Mouse (Mus musculus): Measurements from ENCODE around the gene Aqp1. TPM values are rescaled to one million over a fixed set of nuclear protein-coding genes. Genes with fewer than 3 reads are reported as not detected.

Gene Aqp1
- total and polyA plus RNA-seq, 3 experiments: 50.3 TPM; not detected in 2

DNA sequence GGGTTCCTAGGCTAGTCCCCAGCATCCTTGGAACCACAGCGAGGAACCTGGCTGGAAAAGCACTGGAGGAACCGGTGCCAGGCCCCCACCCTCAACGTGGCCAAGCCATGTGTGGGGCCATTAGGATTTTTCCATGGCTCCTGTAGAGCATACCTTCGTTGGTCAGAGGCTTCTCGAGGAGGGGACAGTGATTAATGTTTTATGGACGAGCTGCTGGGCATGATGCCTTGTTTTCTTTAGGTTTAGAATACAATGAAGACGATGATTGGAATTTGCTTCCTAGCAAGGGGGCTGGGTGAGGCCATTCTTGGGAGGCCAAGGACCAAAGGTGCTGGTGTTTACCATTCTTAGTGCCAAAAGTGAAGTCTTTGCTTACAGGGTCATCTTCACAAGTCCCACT, 15.5 kb downstream of the Aqp1 start:
- Histone ChIP-seq H3K9me3 (replicated peaks) (no peaks in the 10 kb centered on the region), H3K4me1 (ENCODE audit: insufficient read depth, low read depth, low read length) (no peaks in the 10 kb centered on the region), H3K36me3 (replicated peaks) (no peaks in the 10 kb centered on the region), H3K27me3 (ENCODE audit: insufficient read depth, low read length) (no peaks in the 10 kb centered on the region; the same call in 1 of the 2 replicates), H3K4me3 (ENCODE audit: low read depth, low read length) (no peak overlapping the region)
- TF ChIP-seq TAL1 (conservative IDR thresholded peaks at IDR 0.05; ENCODE audit: low read depth, low read length) (no peak), GATA1 (IDR thresholded peaks at IDR 0.05; ENCODE audit: borderline replicate concordance, low read length) (no peak), GATA2 (IDR thresholded peaks at IDR 0.05; ENCODE audit: borderline replicate concordance, low read depth, low read length) (no peak), POLR2AphosphoS5 (IDR thresholded peaks at IDR 0.05; ENCODE audit: insufficient replicate concordance, low read depth, low read length) (no peak), CTCF (IDR thresholded peaks at IDR 0.05; ENCODE audit: low read depth, low read length) (no peak)
- no peak for ATAC-seq (ENCODE audit: extremely low read depth, insufficient number of reproducible peaks, low FRiP score, poor library complexity, severe bottlenecking)
- no peak for DNase-seq (ENCODE audit: low spot score)

DNA sequence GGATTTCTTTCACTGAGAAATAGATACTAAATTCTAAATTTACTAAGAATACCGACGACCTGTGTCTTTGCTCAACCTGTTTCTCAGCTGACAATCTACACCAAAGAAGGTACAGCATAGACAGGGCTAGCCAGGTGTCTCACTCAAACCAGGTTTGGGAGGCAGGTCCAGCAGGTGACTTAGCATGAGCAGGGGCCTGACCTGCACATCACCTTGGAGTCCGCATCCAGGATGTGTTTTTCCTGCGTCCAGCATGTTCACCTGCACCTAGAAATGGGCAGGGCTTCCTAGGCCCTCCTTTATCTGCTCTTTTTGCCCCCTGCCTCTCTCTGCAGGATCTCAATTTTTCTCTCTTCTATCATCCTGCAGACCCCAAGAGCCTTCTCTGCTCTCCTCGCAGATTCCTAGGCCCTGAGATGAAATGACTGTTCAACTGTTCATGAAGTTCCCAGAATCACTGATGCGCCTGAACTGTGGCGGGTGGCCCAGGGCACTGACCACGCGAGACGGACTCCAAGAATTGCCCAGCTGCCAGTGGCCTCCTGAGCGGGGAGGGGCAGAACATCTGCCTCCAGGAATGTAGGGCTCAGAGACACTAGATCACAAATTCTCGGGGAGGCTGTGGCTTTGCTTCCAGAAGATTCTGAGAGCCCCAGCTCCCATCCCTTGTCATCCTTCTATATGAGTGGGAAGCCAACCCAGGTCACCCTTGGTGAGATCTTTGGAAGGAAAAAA, 17.6 kb downstream of the Aqp1 start:
- ATAC-seq (ENCODE audit: extremely low read depth, insufficient number of reproducible peaks, low FRiP score, poor library complexity, severe bottlenecking): no peak
- Histone ChIP-seq H3K4me3 (ENCODE audit: low read depth, low read length) (no peak overlapping the region), H3K27me3 (ENCODE audit: insufficient read depth, low read length) (no peaks in the 10 kb centered on the region; the same call in 1 of the 2 replicates), H3K36me3 (replicated peaks) (no peaks in the 10 kb centered on the region), H3K9me3 (replicated peaks) (no peaks in the 10 kb centered on the region), H3K4me1 (ENCODE audit: insufficient read depth, low read depth, low read length) (no peaks in the 10 kb centered on the region)
- DNase-seq (ENCODE audit: low spot score): no peak
- TF ChIP-seq GATA2 (IDR thresholded peaks at IDR 0.05; ENCODE audit: borderline replicate concordance, low read depth, low read length) (no peak), CTCF (IDR thresholded peaks at IDR 0.05; ENCODE audit: low read depth, low read length) (no peak), TAL1 (conservative IDR thresholded peaks at IDR 0.05; ENCODE audit: low read depth, low read length) (no peak), GATA1 (IDR thresholded peaks at IDR 0.05; ENCODE audit: borderline replicate concordance, low read length) (no peak), POLR2AphosphoS5 (IDR thresholded peaks at IDR 0.05; ENCODE audit: insufficient replicate concordance, low read depth, low read length) (no peak)

DNA sequence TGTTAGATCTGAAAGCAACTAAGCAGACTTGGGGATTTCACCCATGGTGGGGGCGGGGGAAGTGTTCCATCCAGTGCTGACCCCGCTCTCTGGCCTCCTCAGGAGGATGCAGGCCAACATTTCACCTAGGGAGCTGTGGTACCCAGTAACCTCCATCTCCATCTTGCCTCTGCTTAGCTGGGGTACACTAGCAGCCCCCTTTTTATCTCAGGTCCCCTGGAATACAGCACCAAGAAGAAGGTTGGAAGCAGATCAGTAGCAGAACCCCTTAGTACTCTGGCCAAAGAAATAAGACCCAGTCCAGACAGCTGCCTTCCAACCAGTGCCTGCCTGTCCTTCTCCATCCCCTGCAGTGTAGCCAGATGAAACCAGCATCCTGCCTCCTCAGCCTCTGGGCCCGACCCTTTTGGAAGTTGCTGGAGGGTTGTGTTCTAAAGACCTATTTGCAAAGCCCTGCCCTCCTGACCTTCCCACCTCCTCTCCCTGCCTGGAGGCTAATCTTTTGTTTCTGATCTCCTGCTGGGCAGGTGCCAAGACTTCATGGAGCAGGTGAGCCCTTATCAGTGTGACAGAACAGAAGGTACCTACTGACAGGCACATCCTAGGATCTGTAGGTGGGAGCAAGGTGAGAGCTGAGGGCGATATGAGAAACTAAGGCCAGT, 18.4 kb downstream of the Aqp1 start:
- no peaks in the 10 kb centered on the region; the same call in 1 of the 2 replicates for H3K27me3 ChIP-seq (ENCODE audit: insufficient read depth, low read length)
- no peaks in the 10 kb centered on the region for H3K4me1 ChIP-seq (ENCODE audit: insufficient read depth, low read depth, low read length)
- no peak for TF ChIP-seq TAL1 (conservative IDR thresholded peaks at IDR 0.05; ENCODE audit: low read depth, low read length)
- no peak for TF ChIP-seq POLR2AphosphoS5 (IDR thresholded peaks at IDR 0.05; ENCODE audit: insufficient replicate concordance, low read depth, low read length)
- TF ChIP-seq CTCF (IDR thresholded peaks at IDR 0.05; ENCODE audit: low read depth, low read length): no peak
- TF ChIP-seq GATA1 (IDR thresholded peaks at IDR 0.05; ENCODE audit: borderline replicate concordance, low read length): no peak
- no peak for TF ChIP-seq GATA2 (IDR thresholded peaks at IDR 0.05; ENCODE audit: borderline replicate concordance, low read depth, low read length)
- H3K36me3 ChIP-seq (replicated peaks): no peaks in the 10 kb centered on the region
- no peaks in the 10 kb centered on the region for H3K9me3 ChIP-seq (replicated peaks)
- DNase-seq (ENCODE audit: low spot score) (no peak), ATAC-seq (ENCODE audit: extremely low read depth, insufficient number of reproducible peaks, low FRiP score, poor library complexity, severe bottlenecking) (no peak)
- no peak overlapping the region for H3K4me3 ChIP-seq (ENCODE audit: low read depth, low read length)

DNA sequence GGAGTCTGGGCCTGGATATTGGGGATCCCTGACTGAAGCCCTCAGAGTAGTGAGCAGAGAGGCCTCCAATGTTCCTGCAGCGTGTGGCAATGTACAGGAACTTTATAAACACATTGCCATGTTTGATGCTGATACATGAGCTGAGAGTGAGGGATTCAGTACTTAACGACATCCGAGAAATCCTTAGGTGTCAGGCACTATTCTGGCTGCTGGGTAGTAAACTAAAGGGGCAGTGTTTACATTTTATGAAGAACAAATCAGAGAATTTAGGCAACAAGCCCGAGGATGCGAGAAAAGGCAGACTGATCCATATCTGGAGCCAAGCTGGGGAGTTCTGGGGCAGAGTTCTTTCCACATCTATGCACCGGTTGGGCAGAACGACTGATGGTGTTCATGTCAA, 19.3 kb downstream of the Aqp1 start:
- ATAC-seq (ENCODE audit: extremely low read depth, insufficient number of reproducible peaks, low FRiP score, poor library complexity, severe bottlenecking) (no peak), DNase-seq (ENCODE audit: low spot score) (no peak)
- H3K4me1 ChIP-seq (ENCODE audit: insufficient read depth, low read depth, low read length): no peaks in the 10 kb centered on the region
- no peak overlapping the region for H3K4me3 ChIP-seq (ENCODE audit: low read depth, low read length)
- TF ChIP-seq CTCF (IDR thresholded peaks at IDR 0.05; ENCODE audit: low read depth, low read length): no peak
- TF ChIP-seq TAL1 (conservative IDR thresholded peaks at IDR 0.05; ENCODE audit: low read depth, low read length): no peak
- TF ChIP-seq GATA1 (IDR thresholded peaks at IDR 0.05; ENCODE audit: borderline replicate concordance, low read length): no peak
- no peak for TF ChIP-seq GATA2 (IDR thresholded peaks at IDR 0.05; ENCODE audit: borderline replicate concordance, low read depth, low read length)
- TF ChIP-seq POLR2AphosphoS5 (IDR thresholded peaks at IDR 0.05; ENCODE audit: insufficient replicate concordance, low read depth, low read length): no peak
- H3K9me3 ChIP-seq (replicated peaks): no peaks in the 10 kb centered on the region
- H3K36me3 ChIP-seq (replicated peaks): no peaks in the 10 kb centered on the region
- H3K27me3 ChIP-seq (ENCODE audit: insufficient read depth, low read length): no peaks in the 10 kb centered on the region; the same call in 1 of the 2 replicates

DNA sequence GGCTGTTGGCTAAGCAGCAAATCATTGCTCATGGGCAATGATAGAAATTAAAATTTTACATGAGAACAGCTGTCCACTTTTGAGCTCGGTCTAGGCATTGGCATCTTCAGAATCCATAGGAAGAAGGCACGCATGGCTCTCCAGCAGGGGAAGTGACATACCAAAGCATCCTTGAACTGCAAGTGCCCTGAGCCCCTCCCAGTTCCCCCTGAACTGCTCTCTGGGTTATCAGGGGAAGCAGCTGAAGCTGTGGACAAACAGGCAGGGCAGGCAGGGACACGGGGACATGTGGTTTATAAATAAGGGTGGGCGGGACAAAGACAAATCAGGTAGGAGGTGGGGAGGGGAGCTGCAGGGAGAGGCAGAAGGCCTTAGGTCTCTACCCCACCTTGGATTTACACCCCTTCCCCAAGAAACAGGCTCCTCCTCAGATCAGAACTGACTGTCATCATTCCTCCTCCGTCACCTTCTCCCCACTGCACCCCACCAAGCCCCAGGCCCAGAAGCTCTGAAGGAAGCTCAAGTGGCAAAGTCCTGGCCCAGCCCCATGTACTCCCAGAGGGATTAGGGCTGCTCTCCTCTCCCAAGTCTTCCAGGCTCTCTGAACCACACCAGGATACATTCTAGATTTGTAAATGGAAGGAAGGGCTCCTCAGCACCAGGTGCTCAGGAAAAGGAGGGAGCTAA, 19.9 kb downstream of the Aqp1 start:
- Histone ChIP-seq H3K27me3 (ENCODE audit: insufficient read depth, low read length) (no peaks in the 10 kb centered on the region; the same call in 1 of the 2 replicates), H3K4me3 (ENCODE audit: low read depth, low read length) (no peak overlapping the region), H3K4me1 (ENCODE audit: insufficient read depth, low read depth, low read length) (no peaks in the 10 kb centered on the region), H3K9me3 (replicated peaks) (no peaks in the 10 kb centered on the region), H3K36me3 (replicated peaks) (no peaks in the 10 kb centered on the region)
- TF ChIP-seq GATA2 (IDR thresholded peaks at IDR 0.05; ENCODE audit: borderline replicate concordance, low read depth, low read length) (no peak), POLR2AphosphoS5 (IDR thresholded peaks at IDR 0.05; ENCODE audit: insufficient replicate concordance, low read depth, low read length) (no peak), TAL1 (conservative IDR thresholded peaks at IDR 0.05; ENCODE audit: low read depth, low read length) (no peak), CTCF (IDR thresholded peaks at IDR 0.05; ENCODE audit: low read depth, low read length) (no peak), GATA1 (IDR thresholded peaks at IDR 0.05; ENCODE audit: borderline replicate concordance, low read length) (no peak)
- no peak for DNase-seq (ENCODE audit: low spot score)
- ATAC-seq (ENCODE audit: extremely low read depth, insufficient number of reproducible peaks, low FRiP score, poor library complexity, severe bottlenecking): no peak

All from G1E (cell line).